Mouse (Mus musculus): ENCODE measurements around the gene Atxn7l2. TPM values are rescaled to one million over a fixed set of nuclear protein-coding genes. Genes with fewer than 3 reads are reported as not detected.

Gene Atxn7l2
- polyA plus RNA-seq, 2 experiments: 23.7 to 37.0 TPM

- H3K36me3 ChIP-seq (ENCODE audit: control insufficient read depth, insufficient read depth, low read length): peaks cover 56% of the 10 kb centered on the region
- WGBS: 96% methylated on average over 11 of the region's 11 CpGs
- no peak overlapping the region for H3K9ac ChIP-seq (ENCODE audit: low read depth, low read length, severe bottlenecking)
- H3K4me2 ChIP-seq (replicated peaks; ENCODE audit: low read depth, low read length, severe bottlenecking): no peak overlapping the region
- peaks cover 33% of the 10 kb centered on the region for H3K4me1 ChIP-seq (ENCODE audit: control insufficient read depth, insufficient read depth, low read length)
- H3K4me3 ChIP-seq (replicated peaks; ENCODE audit: low read length): no peak overlapping the region
- H3K27me3 ChIP-seq (ENCODE audit: control insufficient read depth, insufficient read depth, low read length): no peaks in the 10 kb centered on the region
- DNase-seq (ENCODE audit: low spot score) (no peak), ATAC-seq (ENCODE audit: low FRiP score, low read depth) (no peak)
- TF ChIP-seq POLR2A (IDR thresholded peaks at IDR 0.05; ENCODE audit: borderline replicate concordance, extremely low read depth, insufficient read depth, insufficient read length): no peak
- no peak overlapping the region for H3K27ac ChIP-seq (replicated peaks; ENCODE audit: low read depth, low read length)
- no peaks in the 10 kb centered on the region for H3K9me3 ChIP-seq (ENCODE audit: control insufficient read depth, low read length)
Measured at GRCm38 (mm10) chr3:108204470-108204869, 6.3 kb downstream of the Atxn7l2 start.

GRCm38 (mm10) chr3:108203621-108204325 is 7.0 kb downstream of the Atxn7l2 start:
- H3K27me3 ChIP-seq (ENCODE audit: control insufficient read depth, insufficient read depth, low read length): no peaks in the 10 kb centered on the region

GRCm38 (mm10) chr3:108203212-108203611 is 7.5 kb downstream of the Atxn7l2 start:
- DNase-seq (ENCODE audit: low spot score) (no peak), ATAC-seq (ENCODE audit: low FRiP score, low read depth) (no peak)
- no peak overlapping the region for H3K27ac ChIP-seq (replicated peaks; ENCODE audit: low read depth, low read length)
- 90% methylated on average over 13 of the region's 13 CpGs for WGBS
- H3K4me2 ChIP-seq (replicated peaks; ENCODE audit: low read depth, low read length, severe bottlenecking): no peak overlapping the region
- TF ChIP-seq POLR2A (IDR thresholded peaks at IDR 0.05; ENCODE audit: borderline replicate concordance, extremely low read depth, insufficient read depth, insufficient read length): no peak
- H3K36me3 ChIP-seq (ENCODE audit: control insufficient read depth, insufficient read depth, low read length): peaks cover 56% of the 10 kb centered on the region
- H3K9me3 ChIP-seq (ENCODE audit: control insufficient read depth, low read length): no peaks in the 10 kb centered on the region
- no peak overlapping the region for H3K9ac ChIP-seq (ENCODE audit: low read depth, low read length, severe bottlenecking)
- H3K27me3 ChIP-seq (ENCODE audit: control insufficient read depth, insufficient read depth, low read length): no peaks in the 10 kb centered on the region
- H3K4me1 ChIP-seq (ENCODE audit: control insufficient read depth, insufficient read depth, low read length): peaks cover 21% of the 10 kb centered on the region
- H3K4me3 ChIP-seq (replicated peaks; ENCODE audit: low read length): no peak overlapping the region

More at GRCm38 (mm10) chr3:108203621-108204325, 7.0 kb downstream of the Atxn7l2 start:
- ATAC-seq (ENCODE audit: low FRiP score, low read depth) (no peak), DNase-seq (ENCODE audit: low spot score) (no peak)
- H3K9ac ChIP-seq (ENCODE audit: low read depth, low read length, severe bottlenecking): no peak overlapping the region
- no peak overlapping the region for H3K27ac ChIP-seq (replicated peaks; ENCODE audit: low read depth, low read length)
- 83% methylated on average over 11 of the region's 11 CpGs for WGBS
- H3K4me2 ChIP-seq (replicated peaks; ENCODE audit: low read depth, low read length, severe bottlenecking): no peak overlapping the region
- H3K4me1 ChIP-seq (ENCODE audit: control insufficient read depth, insufficient read depth, low read length): peaks cover 26% of the 10 kb centered on the region
- H3K9me3 ChIP-seq (ENCODE audit: control insufficient read depth, low read length): no peaks in the 10 kb centered on the region
- H3K4me3 ChIP-seq (replicated peaks; ENCODE audit: low read length): no peak overlapping the region
- TF ChIP-seq POLR2A (IDR thresholded peaks at IDR 0.05; ENCODE audit: borderline replicate concordance, extremely low read depth, insufficient read depth, insufficient read length): no peak
- peaks cover 56% of the 10 kb centered on the region for H3K36me3 ChIP-seq (ENCODE audit: control insufficient read depth, insufficient read depth, low read length)

GRCm38 (mm10) chr3:108202506-108202905 is 8.2 kb downstream of the Atxn7l2 start:
- Histone ChIP-seq H3K27me3 (ENCODE audit: control insufficient read depth, insufficient read depth, low read length) (no peaks in the 10 kb centered on the region), H3K9ac (ENCODE audit: low read depth, low read length, severe bottlenecking) (no peak overlapping the region), H3K4me1 (ENCODE audit: control insufficient read depth, insufficient read depth, low read length) (peaks cover 21% of the 10 kb centered on the region), H3K9me3 (ENCODE audit: control insufficient read depth, low read length) (no peaks in the 10 kb centered on the region), H3K36me3 (ENCODE audit: control insufficient read depth, insufficient read depth, low read length) (peaks cover 56% of the 10 kb centered on the region), H3K27ac (replicated peaks; ENCODE audit: low read depth, low read length) (no peak overlapping the region), H3K4me2 (replicated peaks; ENCODE audit: low read depth, low read length, severe bottlenecking) (no peak overlapping the region), H3K4me3 (replicated peaks; ENCODE audit: low read length) (no peak overlapping the region)
- ATAC-seq (ENCODE audit: low FRiP score, low read depth) (no peak), DNase-seq (ENCODE audit: low spot score) (no peak)
- no peak for TF ChIP-seq POLR2A (IDR thresholded peaks at IDR 0.05; ENCODE audit: borderline replicate concordance, extremely low read depth, insufficient read depth, insufficient read length)

- WGBS: 2% methylated on average over 44 of the region's 44 CpGs
- H3K9ac ChIP-seq (ENCODE audit: low read depth, low read length, severe bottlenecking): peak within 1 kb of the TSS; percentile 59
- H3K4me3 ChIP-seq (replicated peaks; ENCODE audit: low read length): peak within 1 kb of the TSS; percentile 60
- no peak for TF ChIP-seq POLR2A (IDR thresholded peaks at IDR 0.05; ENCODE audit: borderline replicate concordance, extremely low read depth, insufficient read depth, insufficient read length)
- DNase-seq (ENCODE audit: low spot score): peak; percentile 90
- H3K27me3 ChIP-seq (ENCODE audit: control insufficient read depth, insufficient read depth, low read length): no peaks in the 10 kb centered on the region
- peak; percentile 91 for ATAC-seq (ENCODE audit: low FRiP score, low read depth)
- peak within 1 kb of the TSS; percentile 58; the same call in 1 of the 2 replicates for H3K27ac ChIP-seq (replicated peaks; ENCODE audit: low read depth, low read length)
- H3K9me3 ChIP-seq (ENCODE audit: control insufficient read depth, low read length): no peaks in the 10 kb centered on the region
- H3K4me1 ChIP-seq (ENCODE audit: control insufficient read depth, insufficient read depth, low read length): peaks cover 27% of the 10 kb centered on the region
- peaks cover 37% of the 10 kb centered on the region for H3K36me3 ChIP-seq (ENCODE audit: control insufficient read depth, insufficient read depth, low read length)
- peak within 1 kb of the TSS; percentile 76 for H3K4me2 ChIP-seq (replicated peaks; ENCODE audit: low read depth, low read length, severe bottlenecking)
Measured at GRCm38 (mm10) chr3:108200329-108201323, 10.1 kb downstream of the Atxn7l2 start, which contains the start of gene Cyb561d1. Gene Cyb561d1 (minus strand): TSS chr3:108201212.
